Mouse (Mus musculus) cerebellum, adult 9-11 months (tissue): ENCODE results near the gene Slc35c1.
"Not testable (repeated sequence)": the region's sequence is repeated elsewhere in the genome, so short reads cannot be mapped to it uniquely, and the experiment has no call there.

Experiments used
- DNase-seq: peaks from one replicate; pipeline ENCODE4 v3.0.0; 2022

Slc35c1 gene

DNA sequence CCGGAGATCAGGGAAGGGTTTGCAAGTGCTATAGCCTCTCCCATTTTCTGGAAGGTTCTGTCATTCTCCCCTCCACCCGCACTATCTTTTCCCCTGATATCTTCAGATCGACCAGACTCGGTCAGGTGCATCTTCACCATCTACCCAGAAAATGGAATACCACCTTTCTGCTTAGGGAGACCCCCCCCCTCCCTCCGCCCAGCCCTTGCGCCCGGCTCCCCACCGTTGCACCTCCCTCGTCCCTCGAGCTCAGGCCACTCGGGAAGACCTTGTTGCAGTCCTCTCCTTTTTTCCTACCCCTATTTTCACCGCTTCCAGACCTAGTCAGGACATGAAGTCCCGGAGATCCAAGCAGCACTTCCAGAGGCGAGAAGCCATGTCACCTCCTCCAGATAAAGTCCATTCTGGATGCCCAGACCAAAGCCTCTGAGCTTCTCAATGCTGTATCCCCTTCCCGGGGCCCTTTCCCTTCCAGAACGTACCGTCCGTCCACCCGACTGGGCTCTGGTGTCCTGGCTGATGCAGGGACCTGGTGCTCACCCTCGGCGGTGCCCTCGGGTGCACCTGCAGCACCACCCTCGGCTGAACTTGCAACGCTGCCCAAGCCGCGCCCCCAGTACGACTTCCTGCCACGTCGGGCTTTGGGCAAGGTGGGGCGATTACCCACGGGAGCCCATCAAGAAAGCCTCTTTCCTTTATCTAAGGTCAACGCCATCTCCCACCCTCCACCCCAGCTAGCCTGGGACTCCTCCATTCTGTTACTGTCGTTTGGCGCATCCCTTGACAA, at the start of gene Slc35c1:
Gene Slc35c1 (minus strand): TSS at position 618 of the 787 bp plus-strand sequence.
- peak; percentile 63 for DNase-seq

DNA sequence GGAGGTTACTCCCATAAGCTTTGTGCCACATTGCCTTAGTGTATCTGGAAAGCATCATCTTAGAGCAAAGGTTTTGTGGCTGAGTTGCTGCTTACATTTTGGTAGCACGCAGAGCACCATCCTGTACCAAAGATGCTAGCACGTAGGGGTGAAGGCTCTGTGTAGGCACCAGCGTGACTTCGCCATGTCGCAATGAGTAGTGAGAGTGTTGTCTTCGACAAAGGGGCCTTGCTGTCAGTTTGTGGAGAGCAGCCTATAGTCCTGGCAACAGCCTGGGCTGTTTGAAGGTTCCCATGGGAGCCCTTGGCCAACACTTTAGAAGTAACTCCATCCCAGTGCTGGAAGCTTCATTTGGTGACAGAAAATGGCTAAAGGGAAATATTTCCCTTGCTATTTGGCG, 45.0 kb upstream of the Slc35c1 start:
- DNase-seq: no peak

DNA sequence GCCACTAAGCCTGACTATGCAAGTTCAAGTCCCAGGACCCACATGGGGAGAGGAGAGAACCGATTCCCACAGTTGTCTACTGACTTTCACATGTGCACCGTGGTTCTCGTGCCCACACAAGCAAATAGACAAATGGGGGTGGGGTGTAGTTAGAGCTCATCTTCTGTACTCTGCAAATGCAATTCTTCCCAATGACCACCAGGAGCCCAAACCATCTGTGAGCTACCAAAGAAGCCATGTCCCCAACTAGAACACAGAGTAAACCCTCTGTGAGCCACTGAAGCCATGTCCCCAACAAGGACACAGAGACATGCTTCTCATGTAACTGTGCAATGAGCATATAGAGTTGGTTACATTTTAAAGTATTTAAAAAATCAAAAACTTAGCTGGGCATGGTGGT, 43.1 kb upstream of the Slc35c1 start:
- no peak for DNase-seq

DNA sequence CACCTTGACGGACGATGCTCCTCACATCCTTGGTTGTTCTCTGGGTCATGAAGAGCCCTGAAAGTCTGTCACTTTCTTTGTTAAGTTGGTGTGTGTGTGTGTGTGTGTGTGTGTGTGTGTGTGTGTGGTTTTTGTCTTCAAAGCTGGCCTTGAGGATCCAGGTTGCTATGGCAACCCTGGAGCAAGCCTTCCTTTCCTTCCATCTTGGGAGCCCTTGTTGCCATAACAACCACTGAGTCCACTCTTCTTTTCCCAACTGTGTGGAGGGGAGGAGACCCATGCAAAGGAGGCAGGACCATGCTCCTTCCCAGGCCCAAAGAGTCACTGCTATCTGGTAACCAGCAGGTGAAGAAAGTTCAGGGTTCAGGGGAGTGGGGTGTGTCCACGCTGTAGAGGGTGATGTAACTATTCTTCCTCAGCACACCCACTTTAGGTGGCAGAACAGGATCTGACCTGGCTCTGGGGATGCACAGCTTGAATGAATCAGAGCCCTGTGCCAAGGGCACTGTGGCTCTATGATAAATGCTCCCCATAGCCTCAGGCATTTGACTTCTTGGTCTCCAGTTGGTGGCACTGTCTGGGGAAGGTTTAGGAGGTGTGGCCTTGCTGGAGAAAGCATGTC, 39.5 kb upstream of the Slc35c1 start:
- DNase-seq: no peak

DNA sequence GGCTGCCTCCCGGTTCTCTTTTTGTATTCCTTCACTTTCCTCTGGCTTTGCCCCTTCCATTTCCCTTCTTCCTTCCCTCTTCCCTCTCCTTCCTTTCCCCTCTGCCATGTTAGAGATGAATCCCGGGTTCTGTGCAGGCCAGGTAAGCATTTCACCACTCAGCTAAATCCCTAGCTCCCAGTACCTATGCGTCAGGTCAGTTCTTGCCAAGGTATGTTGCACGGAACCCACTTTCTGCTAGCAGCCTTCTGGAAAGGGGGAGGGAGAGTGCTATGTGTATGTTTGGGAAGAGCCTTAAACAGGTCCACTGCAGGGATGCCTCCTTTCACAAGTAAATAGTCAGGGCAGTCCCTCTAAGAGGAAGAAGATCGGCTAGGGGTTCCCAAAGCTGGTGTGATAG, 36.8 kb upstream of the Slc35c1 start:
- DNase-seq: no peak

DNA sequence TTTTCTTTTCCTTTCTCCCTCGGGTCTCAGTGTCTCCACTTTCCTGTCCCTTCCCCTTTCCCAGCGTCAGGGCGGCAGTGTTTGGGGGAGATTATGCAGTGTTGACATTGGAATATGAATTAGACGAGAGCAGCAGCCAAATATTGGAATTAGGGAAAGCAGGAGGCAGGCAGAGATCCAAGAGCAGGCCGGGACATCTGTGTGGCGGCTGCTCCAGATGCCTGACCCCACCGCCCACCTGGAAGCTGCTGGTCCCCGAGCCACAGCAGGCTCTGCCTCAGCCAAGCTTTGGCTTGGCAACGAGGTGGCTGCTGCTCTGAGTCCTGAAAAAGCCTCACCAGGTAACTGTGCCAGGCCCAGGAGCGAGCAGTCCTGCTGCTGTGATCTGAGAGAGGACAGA, 36.3 kb upstream of the Slc35c1 start:
- no peak for DNase-seq

DNA sequence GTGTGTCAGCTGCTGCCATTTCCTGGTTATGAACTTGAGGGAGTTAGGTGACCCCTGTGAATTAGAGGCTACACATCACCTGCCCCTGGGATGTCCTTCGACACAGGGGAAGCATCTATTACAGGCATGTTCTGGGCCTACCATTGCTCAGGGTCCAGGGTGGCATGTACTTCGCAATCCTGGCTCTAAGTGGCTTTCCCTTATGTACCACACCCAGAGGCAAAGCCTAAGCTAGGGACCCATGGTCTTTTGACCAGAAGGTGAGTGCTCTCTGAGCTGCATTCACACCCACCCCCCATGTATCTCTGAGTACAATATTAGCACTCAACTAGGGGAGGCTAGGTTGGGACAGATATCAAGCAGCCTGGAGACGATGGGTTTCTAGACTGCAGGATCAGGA, 34.6 kb upstream of the Slc35c1 start:
- no peak for DNase-seq

DNA sequence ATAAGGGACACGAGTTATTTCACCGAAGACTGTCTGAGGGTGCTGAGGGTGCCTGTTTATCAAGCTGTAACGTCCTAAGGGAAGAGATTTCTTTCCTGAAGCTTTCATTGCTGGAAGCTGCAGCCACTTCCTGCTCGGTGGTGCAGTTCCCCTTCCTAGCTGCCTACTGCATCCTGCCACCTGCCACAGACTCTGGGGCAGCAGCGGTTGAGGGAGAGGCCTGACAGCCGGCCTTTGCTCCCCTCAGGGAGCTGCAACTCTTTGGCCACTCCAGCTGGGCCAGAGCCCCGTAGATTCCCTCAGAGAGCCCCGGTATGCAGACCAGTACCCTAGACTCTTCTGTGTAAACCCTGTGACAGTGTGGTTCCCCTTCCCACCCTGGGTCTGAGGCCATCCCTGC, 34.1 kb upstream of the Slc35c1 start:
- DNase-seq: no peak

DNA sequence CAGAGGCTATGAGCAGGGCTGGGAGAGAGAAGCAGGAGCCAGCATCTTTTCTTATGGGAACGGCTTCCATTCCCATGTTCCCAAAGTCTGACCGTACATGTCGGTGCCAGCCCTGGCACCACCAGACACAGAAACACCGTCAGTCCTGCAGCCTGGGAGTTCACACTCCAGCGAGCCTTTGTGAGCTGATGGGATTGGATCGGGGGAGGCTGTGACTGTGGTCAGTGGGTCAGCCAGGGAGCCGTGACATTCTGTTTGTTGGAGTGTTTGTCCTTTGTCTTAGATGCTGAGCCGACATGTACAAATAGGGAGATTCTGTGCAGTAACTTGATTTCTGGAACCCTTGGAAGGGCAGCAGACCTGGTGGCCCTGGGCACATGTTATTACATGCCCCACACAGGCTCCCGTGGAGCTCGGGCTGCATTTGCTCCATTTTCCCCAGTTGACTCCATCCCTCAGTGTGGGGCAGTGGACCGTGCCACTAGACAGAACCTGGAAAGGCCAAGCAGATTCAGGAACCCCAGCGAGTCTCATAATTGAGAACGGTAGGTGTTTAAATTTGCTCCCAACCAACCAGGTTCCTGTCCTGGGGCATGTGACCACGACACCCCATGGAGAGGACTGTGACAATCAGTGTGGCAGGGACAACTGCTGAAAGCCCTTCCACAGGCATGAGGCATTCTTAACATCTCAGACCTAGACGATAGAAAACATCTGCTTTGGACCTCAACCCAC, 33.5 kb upstream of the Slc35c1 start:
- peak; percentile 81 for DNase-seq

DNA sequence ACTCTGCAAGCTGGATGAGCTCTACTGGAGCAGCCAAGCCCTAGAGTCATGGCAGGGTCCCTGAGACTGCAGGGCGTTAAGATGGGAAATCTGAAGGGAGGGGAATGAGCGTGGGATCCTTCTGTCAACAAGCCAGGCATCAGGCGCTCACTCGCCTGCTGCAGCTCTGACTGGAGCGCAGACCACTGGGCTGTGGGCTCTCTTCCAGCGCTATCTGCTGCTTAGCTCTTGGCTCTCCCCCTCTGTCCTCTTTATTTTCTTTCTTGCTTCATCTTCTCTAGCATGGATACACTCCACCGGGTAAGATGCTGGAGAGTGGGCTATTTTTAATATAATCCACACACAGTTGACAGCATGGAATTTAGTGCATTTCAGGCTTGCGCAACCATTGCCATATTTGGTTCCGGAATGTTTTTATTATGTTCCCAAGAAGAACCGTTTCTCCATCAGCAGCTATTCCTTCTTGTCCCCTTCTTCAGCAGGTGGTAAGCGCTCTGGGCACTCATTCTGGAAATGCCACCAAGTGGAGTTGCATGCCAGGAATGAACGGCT, 31.7 kb upstream of the Slc35c1 start:
- no peak for DNase-seq

DNA sequence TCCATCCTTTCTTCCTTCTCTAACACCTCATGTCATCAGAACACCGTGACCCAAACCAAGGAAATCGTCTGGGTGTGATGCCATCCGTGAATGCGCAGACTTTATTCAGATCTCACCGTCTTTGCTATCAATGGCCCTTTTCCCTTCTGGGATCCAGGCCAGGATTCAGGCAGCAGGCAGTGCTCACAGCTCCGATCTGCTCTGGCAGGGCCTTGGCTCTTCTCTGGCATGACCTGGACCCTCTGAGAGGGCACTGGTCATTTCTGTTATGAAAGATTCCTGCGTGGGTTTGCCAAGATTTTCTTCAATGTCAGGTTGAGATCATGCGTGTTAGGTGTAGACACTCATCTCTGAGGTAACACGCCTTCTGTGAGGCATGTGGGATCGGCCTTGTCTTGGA, 30.2 kb upstream of the Slc35c1 start:
- DNase-seq: no peak

DNA sequence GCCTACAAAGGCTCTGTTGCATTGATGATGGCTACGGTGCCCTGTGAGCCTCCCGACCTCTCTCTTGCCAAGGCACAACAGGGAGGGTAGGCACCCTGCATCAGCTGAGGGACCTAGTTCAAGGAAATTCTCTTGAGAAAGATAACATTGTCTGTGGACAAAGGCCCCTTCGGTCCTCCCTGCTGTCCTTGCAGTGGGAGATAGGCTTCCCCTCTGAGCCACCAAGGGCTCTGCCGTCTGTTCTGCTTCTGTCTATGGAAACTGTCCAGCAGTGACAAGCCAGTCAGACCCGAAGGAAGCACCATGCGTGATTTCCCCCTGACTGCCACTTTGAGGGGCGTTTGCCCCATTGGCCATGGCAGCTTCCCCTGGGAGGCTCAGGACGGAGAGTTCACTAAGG, 27.5 kb upstream of the Slc35c1 start:
- DNase-seq: no peak

DNA sequence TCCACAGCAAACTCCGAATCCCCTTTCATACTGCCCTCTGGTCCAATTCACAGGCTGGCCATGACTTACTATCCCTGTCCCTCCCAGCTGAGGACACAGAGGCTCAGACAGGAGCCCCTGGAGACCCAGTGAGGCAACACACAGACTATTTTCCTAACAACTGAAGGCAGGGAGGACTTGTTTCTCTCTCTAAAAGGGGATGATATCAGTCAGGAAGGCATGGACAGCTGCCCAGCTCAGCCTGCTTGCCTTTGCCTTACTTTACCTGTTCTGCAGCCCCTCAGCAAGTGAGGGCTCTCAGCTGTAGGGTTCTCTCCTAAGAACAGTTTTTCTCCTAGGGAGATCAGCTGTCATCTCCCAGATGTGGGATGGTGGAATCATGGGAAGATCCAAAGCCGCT, 26.6 kb upstream of the Slc35c1 start:
- DNase-seq: no peak

DNA sequence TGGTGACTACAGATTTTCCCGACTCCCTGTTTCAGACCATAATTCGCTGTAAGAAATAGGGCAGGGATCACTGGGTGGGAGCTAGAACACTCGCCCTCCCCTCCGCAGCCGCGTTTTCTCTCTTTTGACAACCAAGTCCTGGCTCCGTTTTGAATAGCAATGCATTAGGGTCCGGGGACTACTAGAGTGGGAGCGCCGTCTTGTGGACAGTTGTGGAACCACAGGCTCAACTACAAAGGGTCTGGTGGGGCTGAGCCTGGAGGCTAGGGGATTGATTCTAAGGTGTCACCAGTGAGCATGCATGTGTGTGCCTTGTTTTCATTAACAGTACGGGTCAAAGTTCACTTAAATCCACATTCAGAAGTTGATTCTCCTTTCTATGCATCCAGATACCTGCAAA, 26.1 kb upstream of the Slc35c1 start:
- DNase-seq: peak; percentile 68

DNA sequence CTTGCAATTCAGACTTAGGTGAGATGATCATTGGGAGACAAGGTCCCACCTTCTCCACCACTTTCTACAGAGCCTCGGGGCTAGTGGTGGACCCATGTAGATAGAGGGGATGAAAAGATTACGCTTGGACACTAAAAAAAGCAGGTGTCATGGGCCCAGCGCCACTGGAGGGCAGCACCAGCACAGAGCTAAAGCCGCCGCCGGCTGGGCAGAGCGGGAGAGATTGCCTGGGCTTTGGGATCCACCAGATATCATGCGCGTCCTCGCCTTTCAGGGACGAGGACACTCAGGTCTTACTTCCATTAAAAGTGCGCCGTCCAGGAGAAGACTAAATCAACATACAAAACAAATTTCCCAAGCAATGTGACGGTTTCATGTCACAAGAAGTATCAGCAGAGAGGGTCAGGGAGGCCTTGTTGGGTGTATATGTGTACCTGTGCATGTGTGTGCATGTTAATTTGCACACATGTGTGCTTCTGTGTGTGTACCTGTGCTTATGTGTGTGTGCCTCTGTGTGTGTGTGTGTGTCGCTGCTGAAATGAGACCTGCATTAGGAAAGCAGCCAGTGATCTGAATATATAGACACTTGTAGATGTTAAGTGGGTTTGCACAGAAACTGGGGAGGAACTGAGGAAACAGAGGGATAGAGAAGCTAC, 25.4 kb upstream of the Slc35c1 start:
- peak; percentile 72 for DNase-seq

DNA sequence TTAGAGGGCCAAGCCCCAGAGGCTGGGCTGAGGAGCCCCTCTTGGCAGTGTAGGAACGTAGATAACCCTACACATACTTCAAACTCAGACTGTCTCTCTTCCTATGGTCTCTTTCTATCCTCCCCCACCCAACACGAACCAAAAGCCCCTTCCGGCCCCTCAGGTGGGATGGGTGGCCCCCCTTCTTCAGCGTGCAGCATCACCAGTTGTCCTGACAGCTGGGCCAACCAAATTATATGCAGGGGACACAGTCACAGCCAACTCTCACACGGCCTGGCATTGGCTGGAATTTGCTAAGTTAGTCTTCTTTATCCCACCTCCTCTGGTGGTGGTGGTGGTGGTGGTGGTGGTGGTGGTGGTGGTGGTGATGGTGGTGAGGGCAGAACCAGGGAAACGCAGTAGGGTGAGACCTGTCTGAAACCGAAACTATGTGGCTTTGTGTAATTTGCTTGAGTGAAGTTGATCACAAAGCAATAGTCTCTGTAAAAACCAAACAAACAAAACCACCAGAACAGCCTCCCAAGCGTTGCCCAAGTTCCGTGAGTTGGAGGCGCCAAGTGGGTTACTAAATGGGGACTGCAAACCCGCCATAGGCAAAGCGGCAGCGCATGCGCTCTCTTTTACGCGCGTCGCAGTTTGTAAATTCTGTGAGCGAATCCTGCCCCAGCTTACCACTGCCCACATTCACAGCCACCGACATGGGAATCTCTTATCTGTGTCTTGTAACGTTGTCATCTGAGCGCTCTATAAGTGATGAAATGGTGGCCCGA, 24.1 kb upstream of the Slc35c1 start:
- DNase-seq: no peak

DNA sequence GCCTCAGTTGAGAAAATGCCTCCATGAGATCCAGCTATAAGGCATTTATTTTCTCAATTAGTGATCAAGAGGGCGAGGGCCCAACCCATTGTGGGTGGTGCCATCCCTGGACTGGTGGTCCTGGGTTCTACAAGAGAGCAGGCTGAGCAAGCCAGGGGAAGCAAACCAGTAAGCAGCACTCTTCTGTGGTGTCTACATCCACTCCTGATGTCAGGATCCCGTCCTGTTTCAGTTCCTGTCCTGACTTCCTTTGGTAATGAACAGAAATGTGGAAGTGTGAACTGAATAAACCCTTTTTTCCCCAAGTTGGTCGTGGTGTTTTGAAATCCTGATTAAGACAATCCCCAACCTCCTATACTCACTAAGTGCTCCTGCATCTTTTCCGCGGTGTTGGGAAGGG, 23.2 kb upstream of the Slc35c1 start:
- no peak for DNase-seq

DNA sequence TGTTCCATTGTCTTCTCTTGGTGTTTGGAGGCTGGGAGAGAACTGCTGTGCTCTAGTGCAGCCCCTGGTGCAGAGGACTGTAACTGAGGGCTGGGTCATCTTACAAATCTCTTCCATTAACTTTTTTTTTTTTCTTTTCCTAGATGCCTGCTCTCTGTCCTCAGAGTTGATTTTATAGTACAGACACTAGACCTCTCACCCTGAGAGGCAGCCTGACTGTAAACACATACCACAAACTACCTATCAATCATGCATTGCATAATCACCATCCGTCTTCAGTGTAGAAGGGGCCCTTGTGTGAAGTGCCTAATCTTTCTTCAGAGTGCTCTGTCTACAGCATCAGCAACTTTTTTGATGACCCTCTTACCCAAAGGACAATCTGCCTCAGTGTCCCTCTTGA, 22.2 kb upstream of the Slc35c1 start:
- no peak for DNase-seq

DNA sequence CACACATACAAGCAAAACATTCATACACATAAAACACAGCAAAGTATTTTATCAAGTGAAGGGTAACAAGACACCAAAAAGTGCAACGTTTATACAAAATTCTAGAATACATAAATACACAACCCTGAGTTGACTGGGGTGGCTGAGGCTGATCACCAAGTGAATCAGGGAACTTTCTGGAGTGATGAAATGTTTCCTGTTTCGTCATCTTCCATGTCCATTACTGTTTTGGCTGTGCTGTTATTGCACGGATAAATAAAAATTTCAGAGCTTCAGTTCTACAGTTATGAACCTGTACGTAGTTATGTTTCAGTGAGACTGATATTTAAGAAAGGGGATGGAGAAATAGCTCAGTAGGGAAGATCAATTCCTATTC, 18.0 kb upstream of the Slc35c1 start:
- DNase-seq: no peak

DNA sequence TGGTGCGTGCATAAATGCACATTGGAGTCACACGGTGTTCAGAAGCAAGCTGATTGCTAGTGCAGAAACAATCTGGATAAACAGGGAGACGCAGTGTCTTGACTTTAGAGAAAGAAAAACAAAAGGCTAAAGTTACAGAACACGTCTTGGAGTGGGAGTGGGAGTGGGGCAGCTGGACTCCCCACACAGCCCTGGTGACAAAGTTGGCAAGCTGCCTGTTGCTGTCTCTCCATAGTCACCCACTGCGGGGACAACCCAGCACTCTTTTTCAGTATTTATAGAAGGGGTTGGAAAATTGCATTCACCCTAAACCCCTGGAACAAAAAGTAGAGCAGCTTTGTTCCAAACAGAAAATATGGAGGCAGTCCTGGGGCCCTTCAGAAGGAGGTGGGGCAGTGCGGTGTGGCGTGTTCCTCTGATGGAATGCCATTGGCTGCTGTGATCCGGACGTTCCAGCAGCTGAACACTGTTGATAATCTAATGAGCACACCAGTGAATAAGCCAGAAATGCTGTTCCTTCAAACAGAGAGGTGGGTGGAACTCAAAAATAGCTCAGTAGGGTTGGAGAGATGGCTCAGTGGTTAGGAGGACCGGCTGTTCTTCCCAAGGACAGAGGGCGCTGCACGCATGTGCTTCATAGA, 17.5 kb upstream of the Slc35c1 start:
- DNase-seq: no peak

DNA sequence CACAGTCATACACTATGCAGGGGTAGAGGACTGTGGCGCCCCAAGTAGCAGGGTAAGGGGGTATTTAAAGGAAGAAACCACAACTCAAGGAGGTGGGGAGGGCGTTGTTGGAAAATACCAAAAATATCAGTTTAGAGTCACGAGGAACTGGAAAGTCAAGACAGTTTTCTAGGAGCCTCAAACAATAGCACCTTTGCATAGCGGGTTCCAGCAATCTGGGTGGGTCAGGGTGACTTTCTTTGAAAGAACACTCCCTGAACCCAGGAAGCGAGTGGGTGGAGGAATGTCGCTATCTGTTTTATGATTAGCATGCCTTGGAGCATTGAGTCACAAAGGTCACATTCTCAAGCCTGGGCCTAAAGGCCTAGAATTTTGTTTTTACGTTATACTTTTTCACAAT, 16.2 kb upstream of the Slc35c1 start:
- DNase-seq: not testable (repeated sequence)

DNA sequence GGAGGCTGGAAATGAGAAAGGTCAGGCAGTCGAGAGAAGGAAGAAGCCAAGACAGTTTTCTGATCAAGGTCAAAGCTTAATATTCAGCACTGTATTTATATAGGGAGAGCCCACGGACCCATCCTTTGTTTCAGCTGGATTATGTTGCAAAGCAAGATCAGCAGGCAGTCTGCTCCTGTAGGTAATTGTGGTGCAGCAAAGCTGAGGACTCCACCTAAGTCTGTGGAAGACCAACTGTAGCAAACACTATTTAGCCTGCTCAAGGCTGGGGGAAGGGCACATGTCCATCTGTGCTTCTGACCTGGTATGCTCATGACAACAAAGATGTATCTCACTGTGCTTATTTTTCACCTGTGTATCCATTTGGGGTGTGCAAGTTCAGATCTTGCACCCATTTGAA, 15.4 kb upstream of the Slc35c1 start:
- no peak for DNase-seq
